Mouse (Mus musculus) heart, postnatal 14 days (tissue): Measurements from ENCODE around the gene Ndufb5. TPM values are rescaled to one million over a fixed set of nuclear protein-coding genes. Genes with fewer than 3 reads are reported as not detected.
"Not testable (repeated sequence)": the region's sequence is repeated elsewhere in the genome, so short reads cannot be mapped to it uniquely, and the experiment has no call there.

ENCODE experiments used
- DNase-seq, 2 experiments: peaks; one replicate each; pipeline ENCODE4 v3.0.0; 2021 to 2022
- intact Hi-C: fragments of 180-260 bp; cut with DNase I; formaldehyde crosslinking; loops from one replicate; pipeline ENCODE4 v1.15.1; 2025
- total RNA-seq, 2 experiments: library from RNA; stranded (reverse); gene quantifications; 2 replicates each; pipeline ENCODE4 v1.2.3; 2021

The Ndufb5 gene
- total RNA-seq, 2 experiments from 2014 or later = 768 to 787 TPM

- intact Hi-C loops = no loop called here
- no peak for DNase-seq
Measured at GRCm38 (mm10) chr3:32718271-32718670, 18.5 kb upstream of the Ndufb5 start.

GRCm38 (mm10) chr3:32724191-32724590 lies 12.6 kb upstream of the Ndufb5 start:
- no peak for DNase-seq
- intact Hi-C loops = no loop called here

- intact Hi-C loops = no loop called here
- DNase-seq = no peak
Measured at GRCm38 (mm10) chr3:32725951-32726350, 10.8 kb upstream of the Ndufb5 start.

GRCm38 (mm10) chr3:32727861-32728260 lies 8.9 kb upstream of the Ndufb5 start:
- DNase-seq = no peak
- intact Hi-C loops = no loop called here

- intact Hi-C loops = loop anchor here (2.0 to 10.0 kb wide), 3 partner anchors 28 to 148 kb away; partner anchors contain the start of gene Usp13
- no peak for DNase-seq
Measured at GRCm38 (mm10) chr3:32737172-32737655, 424 bp downstream of the Ndufb5 start, which contains the start of gene Mrpl47. Gene Mrpl47, minus strand, starts transcription at chr3:32737605.

GRCm38 (mm10) chr3:32738549-32738948 lies 1.8 kb downstream of the Ndufb5 start:
- DNase-seq = no peak
- intact Hi-C loops = loop anchor here (5.0 to 10.0 kb wide), 2 partner anchors 79 to 146 kb away; partner anchors contain the start of gene Usp13

- DNase-seq = no peak
- intact Hi-C loops = no loop called here
Measured at GRCm38 (mm10) chr3:32742276-32742780, 5.5 kb downstream of the Ndufb5 start.

GRCm38 (mm10) chr3:32745001-32745400 lies 8.2 kb downstream of the Ndufb5 start:
- no peak for DNase-seq

GRCm38 (mm10) chr3:32745426-32745825 lies 8.6 kb downstream of the Ndufb5 start:
- DNase-seq, intact Hi-C loops: not testable (repeated sequence)

More at GRCm38 (mm10) chr3:32745001-32745400, 8.2 kb downstream of the Ndufb5 start:
- intact Hi-C loops = no loop called here

GRCm38 (mm10) chr3:32748384-32748783 lies 11.6 kb downstream of the Ndufb5 start:
- no peak for DNase-seq
- intact Hi-C loops = no loop called here

GRCm38 (mm10) chr3:32749820-32750579 lies 13.2 kb downstream of the Ndufb5 start:
- DNase-seq = no peak
- intact Hi-C loops = loop anchor here (5.0 kb wide), 1 partner anchor 67 kb away; the partner anchor contains the start of gene Usp13

- no peak for DNase-seq
- intact Hi-C loops = loop anchor here (5.0 kb wide), 1 partner anchor 63 kb away; the partner anchor contains the start of gene Usp13
Measured at GRCm38 (mm10) chr3:32754384-32754915, 17.7 kb downstream of the Ndufb5 start.

- DNase-seq = no peak
- intact Hi-C loops = no loop called here
Measured at GRCm38 (mm10) chr3:32759212-32759611, 22.4 kb downstream of the Ndufb5 start.

- DNase-seq = no peak
- intact Hi-C loops = no loop called here
Measured at GRCm38 (mm10) chr3:32762962-32763361, 26.2 kb downstream of the Ndufb5 start.

GRCm38 (mm10) chr3:32763902-32764301 lies 27.1 kb downstream of the Ndufb5 start:
- peak in 1 of 2 experiments; percentile 7 for DNase-seq
- intact Hi-C loops = no loop called here

GRCm38 (mm10) chr3:32770781-32771180 lies 34.0 kb downstream of the Ndufb5 start:
- no peak for DNase-seq
- intact Hi-C loops = no loop called here

Other genes starting within 250 kb of the Ndufb5 start
- gene Kcnmb3, start 244.8 kb upstream of the Ndufb5 start, total RNA-seq = under 1 TPM in 1 of 2 experiments, not detected in 1; 0.17 TPM
- gene Zfp639, start 226.7 kb upstream of the Ndufb5 start, total RNA-seq = 10 to 100 TPM; 21.1 to 23.5 TPM
- 100 to 1,000 TPM; 361 to 370 TPM for gene Mfn1, start 207.5 kb upstream of the Ndufb5 start, total RNA-seq
- 10 to 100 TPM; 26.2 to 26.4 TPM for gene Gnb4, start 120.4 kb upstream of the Ndufb5 start, total RNA-seq
- gene Actl6a, start 30.7 kb upstream of the Ndufb5 start, total RNA-seq = 10 to 100 TPM; 21.2 to 24.9 TPM
- 10 to 100 TPM; 33.3 to 41.9 TPM for gene Mrpl47, start 615 bp downstream of the Ndufb5 start, total RNA-seq
- 100 to 1,000 TPM; 175 to 180 TPM for gene Usp13, start 80.6 kb downstream of the Ndufb5 start, total RNA-seq